Mouse (Mus musculus) megakaryocyte, adult 5-6 weeks (primary cell): ENCODE data around the gene Wdr1. TPM values are rescaled to one million over a fixed set of nuclear protein-coding genes. Genes with fewer than 3 reads are reported as not detected.

Source experiments
- total RNA-seq, 2 experiments: library from RNA; stranded (forward) in 1 of 2; stranded (reverse) in 1 of 2; fragments of 153-499, 151-499 nt in 1 of 2; fragments of 221-1000, 200-1000 nt in 1 of 2; gene quantifications; 2 replicates each; pipeline versions ENCODE4 v1.2.3 to v1.2.4; 2015 to 2017

The Wdr1 gene
- total RNA-seq, 2 experiments from 2014 or later: 236 to 442 TPM

Other genes starting within 250 kb of the Wdr1 start
- not detected in 2 replicates for gene Drd5, start 243.9 kb downstream of the Wdr1 start, total RNA-seq (2015)
- not detected in 2 replicates for gene Drd5, start 243.9 kb downstream of the Wdr1 start, total RNA-seq (2017)
- 3.9 and 7.3 TPM in 2 replicates for gene Slc2a9, start 60.1 kb downstream of the Wdr1 start, total RNA-seq (2015)
- gene Slc2a9, start 60.1 kb downstream of the Wdr1 start, total RNA-seq (2017): 7.8 and 9.2 TPM in 2 replicates
- gene Zfp518b, start 121.6 kb upstream of the Wdr1 start, total RNA-seq (2015): 5.2 and 12.5 TPM in 2 replicates
- gene Zfp518b, start 121.6 kb upstream of the Wdr1 start, total RNA-seq (2017): 4.3 and 7.4 TPM in 2 replicates